Mouse (Mus musculus): ENCODE results near the gene 4933402J07Rik. TPM values are rescaled to one million over a fixed set of nuclear protein-coding genes. Genes with fewer than 3 reads are reported as not detected.

The 4933402J07Rik gene
- total RNA-seq (2014; rRNA removed) = not detected in 2 replicates
- not detected in 2 replicates for polyA plus RNA-seq (2012; rRNA removed)

DNA sequence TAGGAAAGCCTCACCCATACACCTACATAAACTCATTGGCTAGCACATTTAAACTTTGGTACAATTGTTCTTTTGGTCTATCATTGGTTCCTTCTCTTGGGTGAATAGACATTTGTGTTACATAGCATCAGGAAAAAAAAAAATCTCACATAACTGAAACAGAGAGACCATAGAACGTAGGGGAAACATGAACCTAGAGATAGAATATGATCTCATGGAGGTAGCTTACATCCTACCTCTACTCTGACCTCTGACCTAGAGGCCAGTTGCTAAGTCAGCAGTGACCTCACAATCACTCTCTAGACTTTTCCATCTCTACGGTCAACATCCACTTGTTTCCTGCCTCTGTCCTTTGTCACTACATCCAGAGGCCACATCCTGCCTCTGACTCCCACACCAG is at the start of gene 4933402J07Rik:
TSS of gene 4933402J07Rik (plus strand) at position 301 of the 400 bp plus-strand sequence.
- Histone ChIP-seq H3K79me2 (ENCODE audit: control insufficient read depth, insufficient read depth, low read length) (no peaks in the 10 kb centered on the region), H3K27me3 (ENCODE audit: control insufficient read depth, insufficient read depth, low read length) (no peaks in the 10 kb centered on the region), H3K9ac (ENCODE audit: low read depth, low read length) (no peak within 1 kb of the TSS), H3K4me1 (ENCODE audit: control insufficient read depth, insufficient read depth, low read length) (no peaks in the 10 kb centered on the region), H3K27ac (replicated peaks; ENCODE audit: insufficient read depth, low read depth, low read length) (no peak within 1 kb of the TSS), H3K4me3 (ENCODE audit: insufficient read depth, low read depth, low read length) (no peak within 1 kb of the TSS), H3K36me3 (ENCODE audit: control insufficient read depth, insufficient read depth, low read length) (no peaks in the 10 kb centered on the region)
- no peak for DNase-seq (ENCODE audit: extremely low read depth, low read depth, low spot score)
- TF ChIP-seq POLR2A (IDR thresholded peaks at IDR 0.05; ENCODE audit: extremely low read depth, insufficient read depth, low read length) (no peak), CTCF (IDR thresholded peaks at IDR 0.05; ENCODE audit: low read depth, low read length) (no peak)
- WGBS = 45% methylated on average over 2 of the region's 2 CpGs

DNA sequence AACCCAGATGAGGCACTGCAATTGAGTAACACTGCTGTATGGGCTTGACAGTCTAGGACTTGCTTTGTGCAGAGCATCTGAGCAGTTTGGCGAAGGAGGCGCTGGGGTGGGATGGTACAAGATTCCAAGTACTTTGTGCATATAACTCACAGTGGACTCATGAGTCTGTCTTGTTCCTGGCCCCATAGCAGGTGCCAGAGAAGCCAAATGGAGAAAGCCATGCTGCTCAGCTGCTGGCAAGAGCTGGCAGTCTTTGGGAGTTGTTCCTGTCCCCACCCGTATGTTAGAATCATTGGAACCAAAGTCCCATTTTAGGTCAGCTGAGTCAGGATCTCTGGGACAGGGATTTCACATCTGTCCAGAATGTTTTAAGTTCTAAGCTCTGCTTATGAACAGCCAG is 46.5 kb upstream of the 4933402J07Rik start:
- Histone ChIP-seq H3K4me3 (ENCODE audit: insufficient read depth, low read depth, low read length) (no peak overlapping the region), H3K36me3 (ENCODE audit: control insufficient read depth, insufficient read depth, low read length) (no peaks in the 10 kb centered on the region), H3K27ac (replicated peaks; ENCODE audit: insufficient read depth, low read depth, low read length) (no peak overlapping the region), H3K9ac (ENCODE audit: low read depth, low read length) (no peak overlapping the region), H3K4me1 (ENCODE audit: control insufficient read depth, insufficient read depth, low read length) (no peaks in the 10 kb centered on the region), H3K79me2 (ENCODE audit: control insufficient read depth, insufficient read depth, low read length) (no peaks in the 10 kb centered on the region), H3K27me3 (ENCODE audit: control insufficient read depth, insufficient read depth, low read length) (no peaks in the 10 kb centered on the region)
- 93% methylated on average over 3 of the region's 3 CpGs for WGBS
- DNase-seq (ENCODE audit: extremely low read depth, low read depth, low spot score) = no peak
- no peak for TF ChIP-seq POLR2A (IDR thresholded peaks at IDR 0.05; ENCODE audit: extremely low read depth, insufficient read depth, low read length)
- TF ChIP-seq CTCF (IDR thresholded peaks at IDR 0.05; ENCODE audit: low read depth, low read length) = no peak

DNA sequence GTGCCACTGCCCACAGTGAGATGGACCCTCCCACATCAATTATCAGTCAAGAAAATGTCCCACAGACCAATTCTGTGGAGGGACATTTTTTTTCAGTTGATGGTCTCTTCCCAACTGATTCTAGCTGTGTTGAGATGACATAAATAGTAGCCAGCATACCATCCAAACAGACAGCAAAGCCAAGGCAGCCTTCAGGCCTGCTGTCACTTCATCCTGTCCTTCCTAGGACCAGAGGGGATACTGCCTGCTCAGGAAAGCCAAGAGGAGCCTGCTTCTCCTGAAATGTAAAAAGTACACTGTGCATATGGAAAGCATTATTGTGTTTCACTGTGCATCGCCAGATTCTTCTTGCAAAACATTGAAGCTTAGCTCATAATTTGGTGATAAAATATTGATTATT is 38.6 kb upstream of the 4933402J07Rik start:
- Histone ChIP-seq H3K9ac (ENCODE audit: low read depth, low read length) (no peak overlapping the region), H3K4me3 (ENCODE audit: insufficient read depth, low read depth, low read length) (no peak overlapping the region), H3K79me2 (ENCODE audit: control insufficient read depth, insufficient read depth, low read length) (no peaks in the 10 kb centered on the region), H3K27ac (replicated peaks; ENCODE audit: insufficient read depth, low read depth, low read length) (no peak overlapping the region), H3K27me3 (ENCODE audit: control insufficient read depth, insufficient read depth, low read length) (no peaks in the 10 kb centered on the region), H3K4me1 (ENCODE audit: control insufficient read depth, insufficient read depth, low read length) (no peaks in the 10 kb centered on the region), H3K36me3 (ENCODE audit: control insufficient read depth, insufficient read depth, low read length) (no peaks in the 10 kb centered on the region)
- DNase-seq (ENCODE audit: extremely low read depth, low read depth, low spot score) = no peak
- TF ChIP-seq POLR2A (IDR thresholded peaks at IDR 0.05; ENCODE audit: extremely low read depth, insufficient read depth, low read length) = no peak
- TF ChIP-seq CTCF (IDR thresholded peaks at IDR 0.05; ENCODE audit: low read depth, low read length) = no peak
- 98% methylated on average over 1 of the region's 1 CpGs for WGBS

DNA sequence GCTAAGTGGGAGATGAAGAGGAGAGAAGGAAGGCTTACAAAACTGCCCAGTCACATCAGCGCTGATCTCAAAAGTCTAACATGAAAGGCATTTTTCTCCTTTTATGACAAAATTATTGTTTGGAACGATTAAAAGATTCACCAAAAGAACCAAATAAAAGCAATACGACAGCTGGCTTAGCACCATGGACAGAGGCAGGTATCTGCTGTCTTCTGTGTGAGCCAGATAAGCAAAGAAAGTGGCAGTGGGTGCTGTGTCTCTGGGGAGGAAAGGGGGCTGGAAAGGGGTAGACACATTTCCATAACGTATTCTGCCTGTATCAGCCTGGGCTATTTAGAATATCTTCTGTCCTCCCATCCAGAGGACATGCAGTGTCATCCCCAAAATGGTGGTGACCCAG is 32.5 kb upstream of the 4933402J07Rik start:
- WGBS = 49% methylated on average over 4 of the region's 4 CpGs
- Histone ChIP-seq H3K36me3 (ENCODE audit: control insufficient read depth, insufficient read depth, low read length) (no peaks in the 10 kb centered on the region), H3K4me1 (ENCODE audit: control insufficient read depth, insufficient read depth, low read length) (no peaks in the 10 kb centered on the region), H3K27me3 (ENCODE audit: control insufficient read depth, insufficient read depth, low read length) (no peaks in the 10 kb centered on the region), H3K4me3 (ENCODE audit: insufficient read depth, low read depth, low read length) (no peak overlapping the region), H3K9ac (ENCODE audit: low read depth, low read length) (no peak overlapping the region), H3K27ac (replicated peaks; ENCODE audit: insufficient read depth, low read depth, low read length) (no peak overlapping the region), H3K79me2 (ENCODE audit: control insufficient read depth, insufficient read depth, low read length) (no peaks in the 10 kb centered on the region)
- no peak for TF ChIP-seq CTCF (IDR thresholded peaks at IDR 0.05; ENCODE audit: low read depth, low read length)
- no peak for TF ChIP-seq POLR2A (IDR thresholded peaks at IDR 0.05; ENCODE audit: extremely low read depth, insufficient read depth, low read length)
- no peak for DNase-seq (ENCODE audit: extremely low read depth, low read depth, low spot score)

DNA sequence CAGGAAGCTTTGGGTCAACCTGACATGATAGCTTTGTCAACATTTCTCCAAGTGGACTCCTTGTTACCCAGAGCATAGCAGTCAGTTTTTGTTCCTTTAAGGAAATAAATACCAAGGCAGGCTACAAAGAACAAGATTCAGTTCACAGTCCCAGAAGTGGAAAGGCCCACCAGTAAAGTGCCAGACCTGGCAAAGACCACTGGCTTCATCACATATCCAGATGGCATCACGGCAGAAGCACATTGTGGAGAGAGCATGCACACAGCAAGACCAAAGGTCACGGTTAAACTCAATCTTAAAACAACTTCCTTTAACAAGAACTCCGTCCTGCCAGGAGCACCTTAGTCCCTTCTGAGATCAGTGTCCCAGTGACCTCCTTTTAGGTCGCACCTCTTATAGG is 30.2 kb upstream of the 4933402J07Rik start:
- 61% methylated on average over 4 of the region's 4 CpGs for WGBS
- no peak for TF ChIP-seq CTCF (IDR thresholded peaks at IDR 0.05; ENCODE audit: low read depth, low read length)
- no peak for TF ChIP-seq POLR2A (IDR thresholded peaks at IDR 0.05; ENCODE audit: extremely low read depth, insufficient read depth, low read length)
- Histone ChIP-seq H3K27ac (replicated peaks; ENCODE audit: insufficient read depth, low read depth, low read length) (no peak overlapping the region), H3K9ac (ENCODE audit: low read depth, low read length) (no peak overlapping the region), H3K79me2 (ENCODE audit: control insufficient read depth, insufficient read depth, low read length) (no peaks in the 10 kb centered on the region), H3K4me1 (ENCODE audit: control insufficient read depth, insufficient read depth, low read length) (no peaks in the 10 kb centered on the region), H3K27me3 (ENCODE audit: control insufficient read depth, insufficient read depth, low read length) (no peaks in the 10 kb centered on the region), H3K36me3 (ENCODE audit: control insufficient read depth, insufficient read depth, low read length) (no peaks in the 10 kb centered on the region), H3K4me3 (ENCODE audit: insufficient read depth, low read depth, low read length) (no peak overlapping the region)
- no peak for DNase-seq (ENCODE audit: extremely low read depth, low read depth, low spot score)

DNA sequence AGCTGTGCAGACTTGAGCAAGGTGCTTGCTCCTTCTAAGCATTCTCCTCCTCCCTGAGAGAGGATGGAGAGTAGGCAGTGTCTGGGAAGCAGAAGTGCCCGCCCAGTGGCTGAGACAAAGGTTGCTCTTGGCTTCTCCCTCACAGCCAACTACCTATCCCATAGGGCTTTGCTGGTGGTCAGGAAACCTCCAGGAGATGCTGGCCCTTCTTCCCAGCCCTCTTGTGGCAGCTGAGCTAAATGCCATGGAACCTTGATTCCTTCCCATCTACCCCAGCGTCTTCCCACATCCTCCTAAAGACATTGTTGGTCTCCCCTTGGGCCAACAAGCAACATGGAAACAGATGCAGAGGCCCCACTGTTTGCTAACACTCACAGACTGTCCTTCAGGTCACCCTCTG is 28.8 kb upstream of the 4933402J07Rik start:
- no peak for DNase-seq (ENCODE audit: extremely low read depth, low read depth, low spot score)
- Histone ChIP-seq H3K4me3 (ENCODE audit: insufficient read depth, low read depth, low read length) (no peak overlapping the region), H3K27ac (replicated peaks; ENCODE audit: insufficient read depth, low read depth, low read length) (no peak overlapping the region), H3K36me3 (ENCODE audit: control insufficient read depth, insufficient read depth, low read length) (no peaks in the 10 kb centered on the region), H3K79me2 (ENCODE audit: control insufficient read depth, insufficient read depth, low read length) (no peaks in the 10 kb centered on the region), H3K9ac (ENCODE audit: low read depth, low read length) (no peak overlapping the region), H3K27me3 (ENCODE audit: control insufficient read depth, insufficient read depth, low read length) (no peaks in the 10 kb centered on the region), H3K4me1 (ENCODE audit: control insufficient read depth, insufficient read depth, low read length) (no peaks in the 10 kb centered on the region)
- TF ChIP-seq POLR2A (IDR thresholded peaks at IDR 0.05; ENCODE audit: extremely low read depth, insufficient read depth, low read length) (no peak), CTCF (IDR thresholded peaks at IDR 0.05; ENCODE audit: low read depth, low read length) (no peak)
- 31% methylated on average over 2 of the region's 2 CpGs for WGBS

Measured in liver, adult 2 months (tissue).